44 mouse cellular contexts compared by ENCODE assay signal in genomic region chr11:74283436-74283835, GRCm38 (mm10). TPM values are rescaled to one million over a fixed set of nuclear protein-coding genes. Genes with fewer than 3 reads are reported as not detected.
"Had no signal": no experiment of that assay in that cellular context is flagged by ENCODE, and none has a peak within 500 bp of the region (broad histone marks: within the 10 kb centered on the region; RNA-seq: fewer than 3 reads in every experiment).

TSS of gene Olfr59 (plus strand) at chr11:74283736.

- H3K27ac ChIP-seq: limb, embryonic 10.5 days; limb, embryonic 12.5 days; limb, embryonic 13.5 days; limb, embryonic 15.5 days; liver, embryonic 12.5 days; liver, embryonic 13.5 days; liver, embryonic 14.5 days; liver, embryonic 15.5 days; lung, embryonic 15.5 days; macrophage; midbrain, embryonic 10.5 days; midbrain, embryonic 12.5 days; midbrain, embryonic 13.5 days; midbrain, embryonic 15.5 days; neural tube, embryonic 12.5 days had no signal

- ATAC-seq: liver, embryonic 12.5 days; liver, postnatal 0 days; lung, postnatal 0 days; midbrain, embryonic 13.5 days; midbrain, embryonic 15.5 days; midbrain, embryonic 16.5 days had no signal

- H3K4me3 ChIP-seq: limb, embryonic 10.5 days; limb, embryonic 12.5 days; limb, embryonic 13.5 days; limb, embryonic 15.5 days; liver, embryonic 12.5 days; liver, embryonic 13.5 days; liver, embryonic 15.5 days; lung, embryonic 15.5 days; midbrain, embryonic 10.5 days; midbrain, embryonic 12.5 days; midbrain, embryonic 13.5 days; midbrain, embryonic 15.5 days; myocyte; neural tube, embryonic 12.5 days had no signal

- H3K36me3 ChIP-seq: limb, embryonic 10.5 days; limb, embryonic 12.5 days; limb, embryonic 13.5 days; limb, embryonic 15.5 days; liver, embryonic 12.5 days; liver, embryonic 13.5 days; liver, embryonic 15.5 days; lung, embryonic 15.5 days; midbrain, embryonic 10.5 days; midbrain, embryonic 12.5 days; midbrain, embryonic 13.5 days; midbrain, embryonic 15.5 days; neural tube, embryonic 12.5 days had no signal

- H3K4me1 ChIP-seq: limb, embryonic 10.5 days; limb, embryonic 12.5 days; limb, embryonic 13.5 days; limb, embryonic 15.5 days; liver, embryonic 12.5 days; liver, embryonic 13.5 days; liver, embryonic 15.5 days; lung, embryonic 15.5 days; midbrain, embryonic 10.5 days; midbrain, embryonic 12.5 days; midbrain, embryonic 13.5 days; midbrain, embryonic 15.5 days; neural tube, embryonic 12.5 days had no signal

- H3K27me3 ChIP-seq: limb, embryonic 12.5 days; limb, embryonic 13.5 days; limb, embryonic 15.5 days; liver, embryonic 12.5 days; liver, embryonic 13.5 days; liver, embryonic 15.5 days; lung, embryonic 15.5 days; midbrain, embryonic 12.5 days; midbrain, embryonic 13.5 days; midbrain, embryonic 15.5 days; neural tube, embryonic 12.5 days had no signal

- H3K9me3 ChIP-seq: limb, embryonic 10.5 days; limb, embryonic 15.5 days; liver, embryonic 13.5 days; liver, embryonic 15.5 days; lung, embryonic 15.5 days had no signal

- H3K9ac ChIP-seq: limb, embryonic 12.5 days; limb, embryonic 13.5 days; limb, embryonic 15.5 days; liver, embryonic 12.5 days; liver, embryonic 13.5 days; liver, embryonic 14.5 days; liver, embryonic 15.5 days; liver, postnatal 0 days; lung, embryonic 14.5 days; lung, embryonic 15.5 days; midbrain, embryonic 12.5 days; midbrain, embryonic 13.5 days; midbrain, embryonic 15.5 days; neural tube, embryonic 12.5 days had no signal

- DNase-seq: left cerebral cortex, postnatal 4 days; liver; liver, embryonic 13.5 days; liver, postnatal 0 days; lung, adult 2 months; lung, embryonic 14.5 days; lung, postnatal 10 days; lung, postnatal 14 days; lung, postnatal 4 days; midbrain, embryonic 14.5 days had no signal

- H3K4me2 ChIP-seq: limb, embryonic 12.5 days; limb, embryonic 13.5 days; limb, embryonic 15.5 days; liver, embryonic 11.5 days; liver, embryonic 12.5 days; liver, embryonic 13.5 days; liver, embryonic 15.5 days; lung, embryonic 14.5 days; lung, embryonic 15.5 days; midbrain, embryonic 11.5 days; midbrain, embryonic 12.5 days; midbrain, embryonic 13.5 days; midbrain, embryonic 15.5 days; neural tube, embryonic 12.5 days had no signal

RNA-seq across cellular contexts. Expression of gene Olfr59, which starts in this region (rescaled TPM):
- total RNA-seq: left cerebral cortex, adult 8-10 months; left cerebral cortex, postnatal 10 days; left cerebral cortex, postnatal 14 days; left cerebral cortex, postnatal 25 days; left cerebral cortex, postnatal 36 days; left cerebral cortex, postnatal 4 days; liver, adult 2 months; megakaryocyte progenitor cell, adult 5-6 weeks; megakaryocyte-erythroid progenitor cell, adult 5-6 weeks; midbrain, postnatal 0 days; monocyte, adult 5-6 weeks had no signal
- polyA plus RNA-seq: limb, embryonic 10.5 days; limb, embryonic 11.5 days; limb, embryonic 12.5 days; limb, embryonic 13.5 days; limb, embryonic 14.5 days; limb, embryonic 15.5 days; liver, adult 2 months; liver, embryonic 11.5 days; liver, embryonic 12.5 days; liver, embryonic 13.5 days; liver, embryonic 14.5 days; liver, embryonic 15.5 days; liver, embryonic 16.5 days; liver, postnatal 0 days; lung, adult 2 months; lung, embryonic 14.5 days; lung, embryonic 15.5 days; lung, embryonic 16.5 days; lung, postnatal 0 days; macrophage; midbrain, embryonic 10.5 days; midbrain, embryonic 11.5 days; midbrain, embryonic 12.5 days; midbrain, embryonic 13.5 days; midbrain, embryonic 14.5 days; midbrain, embryonic 15.5 days; midbrain, embryonic 16.5 days; midbrain, postnatal 0 days; myocyte; neural tube, embryonic 11.5 days; neural tube, embryonic 12.5 days had no signal
